Mouse (Mus musculus): ENCODE measurements at regions not wholly inside any gene's neighbourhood (a gene's known extent, or its start where the extent isn't known, plus 50 kb on each side); places are given as distances from the start of the nearest gene placed in this dataset.
A peak's percentile ranks its signal among the peaks of the same experiment; 100 is the strongest.

DNA sequence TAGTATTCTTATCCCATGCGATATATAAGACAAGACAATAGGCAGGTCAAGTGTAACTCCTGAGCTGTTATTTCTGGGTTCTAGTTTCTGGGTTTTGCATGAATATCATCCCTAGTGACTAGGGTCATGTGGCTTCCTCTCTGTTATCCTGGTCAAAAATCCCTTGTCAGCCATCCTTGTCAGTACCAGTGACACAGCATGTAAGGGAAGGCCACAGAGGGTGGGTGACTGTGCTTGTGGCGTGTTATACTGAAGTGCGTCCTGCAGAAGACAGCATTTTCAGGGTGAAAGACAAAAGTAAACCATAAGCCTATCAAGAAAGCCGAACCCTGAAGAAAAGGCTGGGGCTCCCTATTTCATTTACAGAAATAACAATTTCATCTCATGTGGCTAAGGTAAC is 50.7 kb upstream of the Echdc3 start:
- ATAC-seq (replicated peaks; ENCODE audit: low FRiP score, low TSS enrichment, poor library complexity, severe bottlenecking): peak; percentile 37

DNA sequence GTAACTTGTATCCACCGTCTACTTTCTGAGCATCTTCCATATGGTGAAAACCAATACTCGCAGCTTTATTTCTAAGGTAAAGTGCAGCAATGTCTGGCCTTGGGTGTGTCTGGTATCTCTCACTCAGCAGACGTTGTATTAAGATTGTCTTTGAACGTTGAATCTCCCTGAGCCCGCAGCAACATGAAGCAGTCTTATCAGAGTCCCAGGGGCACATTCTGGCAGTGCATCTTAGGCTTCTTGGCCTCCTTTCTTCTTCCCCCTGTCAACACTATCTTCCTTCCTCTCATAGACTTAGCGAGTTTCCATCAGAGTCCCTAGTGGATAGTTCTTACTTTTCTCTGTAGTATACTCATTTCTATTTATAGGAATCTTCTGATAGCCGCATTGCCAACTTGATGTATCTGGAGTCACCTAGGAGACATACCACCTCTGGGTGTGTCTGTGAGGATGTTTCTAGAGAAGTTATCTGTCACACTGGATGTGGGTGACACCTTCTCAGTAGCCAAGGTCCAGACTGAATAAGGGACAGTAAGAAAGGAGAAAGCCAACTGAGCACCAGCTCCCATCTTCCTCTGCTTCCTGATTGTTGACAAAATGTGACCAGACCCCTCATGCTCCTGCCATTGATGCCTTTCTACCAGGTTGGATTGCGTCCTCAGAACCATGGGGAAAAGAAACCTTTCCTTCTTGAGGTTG is 51.4 kb upstream of the Echdc3 start:
- ATAC-seq (replicated peaks; ENCODE audit: low FRiP score, low TSS enrichment, poor library complexity, severe bottlenecking): peak; percentile 88

DNA sequence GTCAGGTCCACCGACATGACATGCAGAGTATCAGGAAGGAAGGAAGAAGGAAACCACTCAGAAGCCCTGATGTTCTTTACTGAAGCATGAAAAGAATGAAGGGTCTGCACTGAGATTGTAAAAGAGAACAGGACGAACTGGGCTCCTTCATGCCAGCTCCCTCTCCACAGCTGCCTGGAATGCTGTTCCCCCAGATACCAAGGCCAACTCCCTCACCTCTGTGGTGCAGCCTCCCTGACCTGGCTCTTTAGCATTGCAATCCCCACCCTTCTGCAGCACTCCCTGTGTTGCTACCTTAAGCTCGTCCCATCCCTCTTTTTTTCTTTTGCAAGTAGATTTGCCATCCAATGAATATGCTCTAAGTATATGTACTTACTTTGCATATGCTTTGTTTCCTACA is 52.3 kb upstream of the Echdc3 start:
- no peak for ATAC-seq (replicated peaks; ENCODE audit: low FRiP score, low TSS enrichment, poor library complexity, severe bottlenecking)

DNA sequence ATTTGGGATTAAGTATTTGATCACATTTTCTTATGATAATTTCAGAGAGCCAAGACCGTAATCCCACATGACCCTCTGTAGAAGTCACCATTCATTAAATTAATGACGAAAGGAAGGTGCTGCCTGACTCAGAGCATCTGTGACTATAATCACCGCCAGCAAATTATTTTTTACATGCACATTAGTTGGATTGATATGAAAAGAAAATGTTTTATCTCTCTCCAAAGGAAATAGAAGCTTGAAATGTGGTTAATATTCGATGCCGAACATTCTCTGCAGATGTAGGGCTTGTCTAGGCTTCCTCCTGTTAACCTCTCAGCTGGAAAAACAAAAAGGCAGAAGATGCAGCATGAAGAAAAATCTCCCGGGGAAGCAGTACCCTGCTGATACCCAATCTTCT is 54.2 kb upstream of the Echdc3 start:
- ATAC-seq (replicated peaks; ENCODE audit: low FRiP score, low TSS enrichment, poor library complexity, severe bottlenecking): no peak

DNA sequence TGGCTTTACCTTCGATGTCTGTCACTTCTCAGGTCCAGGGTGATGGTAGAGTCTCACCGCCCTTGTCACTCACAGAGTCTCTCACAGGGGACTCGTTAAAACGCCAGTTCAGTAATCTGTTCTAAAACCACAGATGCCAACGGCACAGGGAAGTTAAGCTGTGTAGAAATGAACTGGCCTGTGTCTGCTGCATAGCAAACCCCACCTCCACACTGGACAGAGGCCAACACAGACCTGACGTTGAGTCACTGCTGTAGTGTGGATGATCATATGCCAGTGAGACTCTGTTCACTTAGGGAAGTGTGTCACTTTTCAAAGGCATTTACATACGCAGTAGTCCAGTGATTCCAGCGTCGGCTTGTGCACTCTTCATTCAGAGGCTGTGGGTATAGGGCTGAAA is 54.7 kb upstream of the Echdc3 start:
- ATAC-seq (replicated peaks; ENCODE audit: low FRiP score, low TSS enrichment, poor library complexity, severe bottlenecking): peak; percentile 58

DNA sequence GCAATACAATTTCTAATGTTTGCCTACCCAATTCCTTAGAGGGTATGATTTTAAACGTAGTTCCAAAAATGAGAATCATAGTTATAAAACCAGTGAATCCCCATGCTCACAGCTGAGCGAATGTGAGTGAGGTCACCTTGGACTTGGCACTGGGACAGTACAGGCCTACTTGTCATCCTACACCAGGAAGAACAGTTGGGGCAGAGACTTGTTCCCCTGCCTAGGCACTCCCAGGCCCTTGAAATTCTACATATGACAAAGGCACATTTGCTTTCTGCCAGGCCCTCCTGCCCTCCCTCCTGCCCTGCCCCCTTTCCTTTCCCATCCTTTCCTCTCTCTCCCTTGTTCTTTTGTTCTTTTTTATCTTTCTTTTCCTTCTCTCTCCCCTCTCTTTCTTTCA is 50.0 kb upstream of the Usp6nl start:
- ATAC-seq (replicated peaks; ENCODE audit: low FRiP score, low TSS enrichment, poor library complexity, severe bottlenecking): no peak
